Mouse (Mus musculus) hindbrain, embryonic 16.5 days (tissue): ENCODE data around the gene Lrfn1. TPM values are rescaled to one million over a fixed set of nuclear protein-coding genes. Genes with fewer than 3 reads are reported as not detected.

Experiments used
- ATAC-seq: fragments of 200-750 bp; cut with Nextera tagmentation; 2 replicates; pipeline ENCODE4 v1.8.0; 2017; ENCODE audit warnings: moderate TSS enrichment, moderate library complexity
- H3K27ac ChIP-seq: fragments of 300-500 bp; sonication (generic); 2 replicates; pipeline ENCODE4 v1.5.1; 2014; ENCODE audit warnings: low read depth, mild to moderate bottlenecking, control low read depth, low read length, moderate library complexity
- H3K27me3 ChIP-seq: fragments of 300-500 bp; sonication (generic); replicated peaks from 2 replicates; pipeline ENCODE4 v1.6.1; 2014; ENCODE audit warnings: low read length; ENCODE audit not compliant: control insufficient read depth, insufficient read depth
- H3K36me3 ChIP-seq: fragments of 300-500 bp; sonication (generic); 2 replicates; pipeline ENCODE4 v1.6.1; 2014; ENCODE audit warnings: mild to moderate bottlenecking, low read length, moderate library complexity, mixed read lengths; ENCODE audit not compliant: control insufficient read depth, insufficient read depth
- H3K4me1 ChIP-seq: fragments of 300-500 bp; sonication (generic); 2 replicates; pipeline ENCODE4 v1.6.1; 2014; ENCODE audit warnings: low read depth, low read length; ENCODE audit not compliant: control insufficient read depth, insufficient read depth
- H3K4me2 ChIP-seq: fragments of 300-500 bp; sonication (generic); 2 replicates; pipeline ENCODE4 v1.6.1; 2014; ENCODE audit warnings: mild to moderate bottlenecking, low read length, control low read depth, moderate library complexity
- H3K4me3 ChIP-seq: fragments of 300-500 bp; sonication (generic); 2 replicates; pipeline ENCODE4 v1.5.1; 2014; ENCODE audit warnings: mild to moderate bottlenecking, low read length, control low read depth, moderate library complexity
- H3K9ac ChIP-seq: fragments of 300-500 bp; sonication (generic); 2 replicates; pipeline ENCODE4 v1.6.1; 2014; ENCODE audit warnings: low read depth, mild to moderate bottlenecking, control low read depth, low read length, moderate library complexity
- H3K9me3 ChIP-seq: fragments of 300-500 bp; sonication (generic); 2 replicates; pipeline ENCODE4 v1.6.1; 2014; ENCODE audit warnings: mild to moderate bottlenecking, low read length, moderate library complexity; ENCODE audit not compliant: control insufficient read depth
- WGBS: fragments of 180-500 bp; shearing (Covaris S2); extraction: QIAGEN DNeasy Blood & Tissue Kit; methylation state at CpG from one replicate; pipeline ENCODE4 v1.1.7; 2014; 5-methylcytosine and 5-hydroxymethylcytosine counted together
- polyA plus RNA-seq: library from polyadenylated mRNA; unstranded; fragments of >200 nt; fragmentation: Nextera tagmentation; extraction: Ambion mirVana; gene quantifications from 2 replicates; pipeline ENCODE4 v1.2.1, GENCODE M21; 2015

Gene Lrfn1
- polyA plus RNA-seq, 1 experiment from 2014 or later, result 15.1 TPM

- Histone ChIP-seq H3K27me3 (no peaks in the 10 kb centered on the region), H3K9ac (no peak overlapping the region), H3K4me2 (no peak overlapping the region), H3K4me1 (peaks cover 34% of the 10 kb centered on the region), H3K27ac (no peak overlapping the region), H3K9me3 (no peaks in the 10 kb centered on the region), H3K4me3 (no peak overlapping the region), H3K36me3 (no peaks in the 10 kb centered on the region)
- ATAC-seq, result no peak
- 99% methylated on average over 2 of the region's 2 CpGs for WGBS
Measured at GRCm38 (mm10) chr7:28432252-28432651, 19.5 kb upstream of the Lrfn1 start.

DNA sequence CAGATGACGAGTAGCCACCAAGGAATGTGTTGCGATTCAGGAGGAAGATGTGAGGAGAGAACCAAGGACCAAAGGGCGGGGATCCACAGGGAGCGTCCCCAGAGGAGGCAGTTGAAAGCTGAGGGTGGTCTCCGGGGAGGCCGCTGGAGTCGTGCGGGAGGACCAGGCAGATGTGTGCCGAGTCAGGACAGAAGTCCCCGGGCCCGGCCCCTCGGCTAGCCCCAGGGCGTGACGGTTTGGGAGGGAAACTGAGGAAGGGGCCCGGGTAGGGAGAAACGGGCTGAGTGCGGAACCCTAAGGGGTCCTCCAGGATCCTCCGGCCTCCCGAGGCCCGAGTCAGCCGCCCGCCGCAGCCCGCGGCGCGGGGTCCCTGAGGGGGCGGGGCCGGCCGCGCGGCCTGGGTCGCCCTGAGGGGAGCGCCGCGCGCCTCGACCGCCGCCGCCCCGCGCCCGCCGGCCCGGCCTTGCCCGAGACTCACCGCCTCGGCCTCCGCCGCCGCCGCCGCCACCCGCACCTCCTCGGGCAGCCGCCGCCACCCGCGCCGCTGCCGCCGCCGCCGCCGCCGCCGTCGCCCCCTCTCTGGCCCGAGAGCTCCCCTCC, 16.0 kb upstream of the Lrfn1 start:
- Histone ChIP-seq H3K27me3 (no peaks in the 10 kb centered on the region), H3K9me3 (no peaks in the 10 kb centered on the region), H3K4me3 (peak overlapping the region; percentile 88), H3K9ac (peak overlapping the region; percentile 91), H3K36me3 (no peaks in the 10 kb centered on the region), H3K27ac (peak overlapping the region; percentile 77), H3K4me2 (peak overlapping the region; percentile 86), H3K4me1 (peaks cover 34% of the 10 kb centered on the region)
- ATAC-seq, result peak; percentile 40
- 0% methylated on average over 16 of the region's 70 CpGs for WGBS

DNA sequence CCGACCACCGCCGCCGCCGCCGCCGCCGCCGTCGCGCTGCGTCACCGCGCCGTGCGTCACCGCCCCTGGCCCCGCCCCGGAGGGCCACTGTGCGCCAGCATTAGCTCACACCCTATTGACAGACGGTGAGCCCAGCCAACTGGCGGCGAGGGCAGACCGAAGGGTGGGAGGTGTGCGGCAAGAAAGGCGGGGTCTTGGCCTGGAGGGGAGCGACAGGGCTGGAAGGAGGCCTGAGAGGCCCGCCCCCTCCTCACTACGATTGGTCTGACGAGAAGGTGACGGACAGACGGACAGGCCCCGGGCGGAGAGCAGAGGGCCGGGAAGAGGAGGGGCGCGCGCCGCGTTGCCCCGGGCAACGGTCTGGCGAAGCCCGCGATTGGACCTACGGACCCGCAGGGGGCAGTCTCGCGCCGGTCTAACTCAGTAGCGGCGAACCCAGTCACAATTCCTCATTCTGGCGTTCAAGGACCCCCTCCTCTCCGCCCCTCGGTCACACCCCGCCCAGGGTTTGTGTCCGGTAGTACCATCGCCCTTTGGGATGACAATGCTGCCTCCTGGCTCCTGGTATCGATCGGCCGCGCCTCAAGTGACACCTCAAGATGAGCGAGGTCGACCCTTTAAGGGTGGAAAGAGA, 15.4 kb upstream of the Lrfn1 start:
- ATAC-seq, result peak; percentile 99
- Histone ChIP-seq H3K36me3 (no peaks in the 10 kb centered on the region), H3K4me1 (peaks cover 34% of the 10 kb centered on the region), H3K27me3 (no peaks in the 10 kb centered on the region), H3K9ac (peak overlapping the region; percentile 91), H3K9me3 (no peaks in the 10 kb centered on the region), H3K27ac (peak overlapping the region; percentile 82), H3K4me2 (peak overlapping the region; percentile 62), H3K4me3 (peak overlapping the region; percentile 88)
- WGBS, result 0% methylated on average over 45 of the region's 64 CpGs

- Histone ChIP-seq H3K27me3 (no peaks in the 10 kb centered on the region), H3K9ac (peak within 1 kb of the TSS; percentile 75), H3K4me3 (peak within 1 kb of the TSS; percentile 59), H3K9me3 (no peaks in the 10 kb centered on the region), H3K36me3 (no peaks in the 10 kb centered on the region), H3K4me1 (peaks cover 33% of the 10 kb centered on the region), H3K4me2 (peak within 1 kb of the TSS; percentile 62), H3K27ac (peak within 1 kb of the TSS; percentile 82)
- ATAC-seq, result peak; percentile 31
- WGBS, result 3% methylated on average over 16 of the region's 16 CpGs
Measured at GRCm38 (mm10) chr7:28436932-28437570, 14.7 kb upstream of the Lrfn1 start, which contains the start of gene Gmfg. Gene Gmfg (plus strand): TSS chr7:28437447.

- no peaks in the 10 kb centered on the region for H3K36me3 ChIP-seq
- no peak for ATAC-seq
- H3K9ac ChIP-seq, result no peak overlapping the region
- H3K27ac ChIP-seq, result no peak overlapping the region
- peaks cover 24% of the 10 kb centered on the region for H3K4me1 ChIP-seq
- H3K4me2 ChIP-seq, result no peak overlapping the region
- no peaks in the 10 kb centered on the region for H3K27me3 ChIP-seq
- no peak overlapping the region for H3K4me3 ChIP-seq
- no peaks in the 10 kb centered on the region for H3K9me3 ChIP-seq
Measured at GRCm38 (mm10) chr7:28437964-28438363, 13.8 kb upstream of the Lrfn1 start.

GRCm38 (mm10) chr7:28438771-28439170, 13.0 kb upstream of the Lrfn1 start:
- no peak for ATAC-seq
- H3K27ac ChIP-seq, result no peak overlapping the region
- H3K27me3 ChIP-seq, result no peaks in the 10 kb centered on the region
- H3K4me3 ChIP-seq, result no peak overlapping the region
- no peaks in the 10 kb centered on the region for H3K36me3 ChIP-seq
- H3K9ac ChIP-seq, result no peak overlapping the region
- H3K9me3 ChIP-seq, result no peaks in the 10 kb centered on the region
- 90% methylated on average over 2 of the region's 2 CpGs for WGBS
- H3K4me2 ChIP-seq, result no peak overlapping the region
- H3K4me1 ChIP-seq, result peaks cover 16% of the 10 kb centered on the region

DNA sequence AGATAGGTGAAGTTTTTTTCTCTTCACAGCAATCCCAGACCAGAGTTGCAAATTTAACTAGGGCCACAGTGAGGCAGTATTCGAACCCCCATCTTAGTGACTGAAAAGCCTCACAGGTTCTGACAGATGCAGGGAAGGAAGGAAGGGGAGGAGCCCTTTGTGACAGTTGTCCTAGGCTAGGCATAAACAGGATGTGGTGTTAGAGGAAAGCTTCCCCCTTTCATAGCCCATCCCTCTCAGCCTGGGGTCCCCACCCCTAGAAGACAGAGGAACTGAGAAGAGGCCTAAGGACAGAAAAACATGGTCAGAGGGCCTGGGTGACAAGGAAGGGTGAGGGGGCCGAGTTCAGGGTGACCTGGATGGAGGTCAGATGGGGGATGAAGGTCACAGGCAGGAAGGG, 11.0 kb upstream of the Lrfn1 start:
- Histone ChIP-seq H3K27ac (no peak overlapping the region), H3K9me3 (no peaks in the 10 kb centered on the region), H3K36me3 (no peaks in the 10 kb centered on the region), H3K27me3 (no peaks in the 10 kb centered on the region), H3K4me2 (no peak overlapping the region), H3K4me1 (no peaks in the 10 kb centered on the region), H3K4me3 (no peak overlapping the region), H3K9ac (no peak overlapping the region)
- 64% methylated on average over 2 of the region's 2 CpGs for WGBS
- ATAC-seq, result no peak

GRCm38 (mm10) chr7:28441776-28442485, 9.8 kb upstream of the Lrfn1 start:
- ATAC-seq, result no peak
- Histone ChIP-seq H3K27ac (no peak overlapping the region), H3K4me2 (no peak overlapping the region), H3K4me1 (no peaks in the 10 kb centered on the region), H3K4me3 (no peak overlapping the region), H3K9me3 (no peaks in the 10 kb centered on the region), H3K9ac (no peak overlapping the region), H3K36me3 (no peaks in the 10 kb centered on the region), H3K27me3 (peaks cover 2% of the 10 kb centered on the region; the same call in 1 of the 2 replicates)
- WGBS, result 90% methylated on average over 12 of the region's 14 CpGs

GRCm38 (mm10) chr7:28442688-28443087, 9.1 kb upstream of the Lrfn1 start:
- H3K4me3 ChIP-seq, result no peak overlapping the region
- no peak overlapping the region for H3K4me2 ChIP-seq
- H3K9ac ChIP-seq, result no peak overlapping the region
- peaks cover 2% of the 10 kb centered on the region; the same call in 1 of the 2 replicates for H3K27me3 ChIP-seq
- WGBS, result 52% methylated on average over 4 of the region's 4 CpGs
- peaks cover 5% of the 10 kb centered on the region for H3K4me1 ChIP-seq
- no peak overlapping the region for H3K27ac ChIP-seq
- H3K9me3 ChIP-seq, result no peaks in the 10 kb centered on the region
- ATAC-seq, result no peak
- no peaks in the 10 kb centered on the region for H3K36me3 ChIP-seq
